Mouse (Mus musculus): ENCODE results near the gene Slco2b1. TPM values are rescaled to one million over a fixed set of nuclear protein-coding genes. Genes with fewer than 3 reads are reported as not detected.

The Slco2b1 gene
- polyA plus RNA-seq, 1 experiment from 2014 or later: 2.2 TPM

DNA sequence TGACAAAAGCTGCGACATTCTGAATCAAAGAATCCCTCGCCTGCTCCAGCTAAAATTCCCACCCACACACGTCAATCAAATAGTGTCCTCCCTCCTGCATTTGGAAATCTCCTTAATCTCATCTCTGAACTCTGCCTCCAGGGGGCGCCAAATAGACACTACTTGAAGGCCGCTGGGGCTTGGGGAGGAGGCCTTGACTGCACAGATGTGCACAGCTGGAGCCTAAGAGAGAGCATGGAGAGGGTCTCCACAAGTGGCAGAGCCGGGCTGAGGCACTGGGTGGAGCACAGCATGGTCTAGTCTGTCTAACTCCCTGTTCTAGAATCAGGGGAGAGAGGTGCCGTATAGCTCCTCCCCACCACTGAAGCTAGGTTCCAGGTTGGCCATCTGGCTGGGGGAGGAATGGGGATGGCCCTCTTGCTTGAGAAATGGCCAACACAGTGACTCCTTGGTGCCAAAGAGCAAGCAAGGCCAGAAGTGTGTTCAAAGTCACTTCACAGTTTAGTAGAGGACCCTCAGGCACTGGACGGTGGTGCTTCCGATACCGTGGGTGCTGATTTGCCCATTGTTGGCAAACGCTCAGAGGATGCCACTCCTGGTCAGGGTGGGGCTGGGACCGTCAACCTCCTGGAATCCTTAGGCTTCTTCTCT, 51.6 kb downstream of the Slco2b1 start:
- TF ChIP-seq CTCF (IDR thresholded peaks at IDR 0.05; ENCODE audit: low read depth): peak; percentile 93
- 48% methylated on average over 12 of the region's 12 CpGs for WGBS
- no peak overlapping the region for H3K4me3 ChIP-seq (ENCODE audit: low read depth, low read length)
- H3K9me3 ChIP-seq (ENCODE audit: control insufficient read depth): no peaks in the 10 kb centered on the region
- no peak overlapping the region for H3K27ac ChIP-seq (ENCODE audit: low read depth, low read length)
- no peak overlapping the region for H3K4me2 ChIP-seq (replicated peaks; ENCODE audit: low read depth)
- no peaks in the 10 kb centered on the region for H3K36me3 ChIP-seq (ENCODE audit: control insufficient read depth, insufficient read depth)
- no peak overlapping the region for H3K9ac ChIP-seq (ENCODE audit: low read depth, low read length)
- no peaks in the 10 kb centered on the region for H3K27me3 ChIP-seq (replicated peaks; ENCODE audit: control insufficient read depth, insufficient read depth, low read length)
- H3K4me1 ChIP-seq (replicated peaks; ENCODE audit: control insufficient read depth, insufficient read depth, low read length): 0 out of 2 replicates have a peak, but pooled peaks cover 2% of the 10 kb centered on the region
- ATAC-seq: 0 out of 2 replicates have a peak, but pooled peaks have one; percentile 36

- H3K27me3 ChIP-seq (replicated peaks; ENCODE audit: control insufficient read depth, insufficient read depth, low read length): no peaks in the 10 kb centered on the region
- no peak overlapping the region for H3K4me2 ChIP-seq (replicated peaks; ENCODE audit: low read depth)
- no peaks in the 10 kb centered on the region for H3K4me1 ChIP-seq (replicated peaks; ENCODE audit: control insufficient read depth, insufficient read depth, low read length)
- H3K9me3 ChIP-seq (ENCODE audit: control insufficient read depth): no peaks in the 10 kb centered on the region
- H3K36me3 ChIP-seq (ENCODE audit: control insufficient read depth, insufficient read depth): no peaks in the 10 kb centered on the region
- TF ChIP-seq CTCF (IDR thresholded peaks at IDR 0.05; ENCODE audit: low read depth): no peak
- no peak overlapping the region for H3K27ac ChIP-seq (ENCODE audit: low read depth, low read length)
- H3K9ac ChIP-seq (ENCODE audit: low read depth, low read length): no peak overlapping the region
- 75% methylated on average over 11 of the region's 11 CpGs for WGBS
- H3K4me3 ChIP-seq (ENCODE audit: low read depth, low read length): no peak overlapping the region
- no peak for ATAC-seq
These were observed 56.9 kb downstream of the Slco2b1 start for GRCm38 (mm10) chr7:99654244-99654643.

DNA sequence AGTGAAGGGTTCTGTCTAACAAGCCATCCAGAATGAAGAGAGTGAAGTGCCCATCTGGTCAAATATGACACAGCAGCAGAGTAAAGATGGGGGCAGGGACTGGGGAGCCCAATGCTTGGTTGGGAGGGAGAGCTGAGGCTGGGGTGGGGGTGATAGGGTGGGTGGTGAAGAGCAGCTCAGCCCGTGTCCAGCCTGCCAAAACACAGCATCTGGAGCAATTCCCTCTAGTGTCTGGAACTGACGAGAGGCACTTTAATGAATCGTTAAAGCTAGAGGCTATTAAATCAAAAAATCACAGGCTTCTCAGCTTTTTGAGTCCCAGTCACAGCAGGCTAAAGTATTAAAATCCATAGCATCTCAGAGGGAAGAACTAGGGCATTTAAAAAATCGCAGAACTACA, 61.6 kb downstream of the Slco2b1 start:
- H3K27ac ChIP-seq (ENCODE audit: low read depth, low read length): no peak overlapping the region
- H3K4me3 ChIP-seq (ENCODE audit: low read depth, low read length): no peak overlapping the region
- no peaks in the 10 kb centered on the region for H3K9me3 ChIP-seq (ENCODE audit: control insufficient read depth)
- H3K27me3 ChIP-seq (replicated peaks; ENCODE audit: control insufficient read depth, insufficient read depth, low read length): 0 out of 2 replicates have a peak, but pooled peaks cover 4% of the 10 kb centered on the region
- no peak for TF ChIP-seq CTCF (IDR thresholded peaks at IDR 0.05; ENCODE audit: low read depth)
- ATAC-seq: no peak
- WGBS: 77% methylated on average over 4 of the region's 4 CpGs
- H3K4me2 ChIP-seq (replicated peaks; ENCODE audit: low read depth): no peak overlapping the region
- no peaks in the 10 kb centered on the region for H3K36me3 ChIP-seq (ENCODE audit: control insufficient read depth, insufficient read depth)
- H3K9ac ChIP-seq (ENCODE audit: low read depth, low read length): no peak overlapping the region
- no peaks in the 10 kb centered on the region for H3K4me1 ChIP-seq (replicated peaks; ENCODE audit: control insufficient read depth, insufficient read depth, low read length)

GRCm38 (mm10) chr7:99648623-99649022, 62.5 kb downstream of the Slco2b1 start:
- under 1% methylated on average over 6 of the region's 6 CpGs for WGBS

DNA sequence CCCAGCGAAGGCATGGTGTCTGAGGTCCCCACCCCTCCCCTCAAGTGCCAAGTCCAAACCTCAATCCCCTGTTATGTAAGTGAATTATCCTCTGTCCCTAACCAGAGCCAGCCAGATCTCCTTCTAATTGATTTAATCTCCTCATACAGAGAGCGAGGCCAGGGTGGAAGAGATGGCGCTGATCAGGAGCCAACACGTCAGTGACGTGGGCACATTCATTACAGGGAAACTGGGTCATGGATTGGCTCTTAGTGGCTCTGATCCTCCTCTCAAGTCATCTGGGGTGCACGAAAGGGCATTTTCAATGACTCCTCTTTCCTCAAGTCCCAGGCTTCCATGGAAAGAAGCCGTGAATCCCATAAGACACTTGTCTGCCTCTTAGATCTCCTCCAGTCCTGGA, 66.4 kb downstream of the Slco2b1 start:
- no peak overlapping the region for H3K4me3 ChIP-seq (ENCODE audit: low read depth, low read length)
- H3K36me3 ChIP-seq (ENCODE audit: control insufficient read depth, insufficient read depth): no peaks in the 10 kb centered on the region
- no peaks in the 10 kb centered on the region for H3K9me3 ChIP-seq (ENCODE audit: control insufficient read depth)
- no peak overlapping the region for H3K4me2 ChIP-seq (replicated peaks; ENCODE audit: low read depth)
- H3K4me1 ChIP-seq (replicated peaks; ENCODE audit: control insufficient read depth, insufficient read depth, low read length): no peaks in the 10 kb centered on the region
- TF ChIP-seq CTCF (IDR thresholded peaks at IDR 0.05; ENCODE audit: low read depth): no peak
- H3K27ac ChIP-seq (ENCODE audit: low read depth, low read length): no peak overlapping the region
- 0 out of 2 replicates have a peak, but pooled peaks cover 16% of the 10 kb centered on the region for H3K27me3 ChIP-seq (replicated peaks; ENCODE audit: control insufficient read depth, insufficient read depth, low read length)
- ATAC-seq: no peak
- WGBS: 77% methylated on average over 7 of the region's 7 CpGs
- H3K9ac ChIP-seq (ENCODE audit: low read depth, low read length): no peak overlapping the region

More at GRCm38 (mm10) chr7:99648623-99649022, 62.5 kb downstream of the Slco2b1 start:
- peak; percentile 35 for TF ChIP-seq CTCF (IDR thresholded peaks at IDR 0.05; ENCODE audit: low read depth)
- Histone ChIP-seq H3K27ac (ENCODE audit: low read depth, low read length) (no peak overlapping the region), H3K9ac (ENCODE audit: low read depth, low read length) (no peak overlapping the region), H3K4me3 (ENCODE audit: low read depth, low read length) (no peak overlapping the region), H3K4me1 (replicated peaks; ENCODE audit: control insufficient read depth, insufficient read depth, low read length) (no peaks in the 10 kb centered on the region), H3K9me3 (ENCODE audit: control insufficient read depth) (no peaks in the 10 kb centered on the region), H3K36me3 (ENCODE audit: control insufficient read depth, insufficient read depth) (no peaks in the 10 kb centered on the region), H3K4me2 (replicated peaks; ENCODE audit: low read depth) (no peak overlapping the region), H3K27me3 (replicated peaks; ENCODE audit: control insufficient read depth, insufficient read depth, low read length) (0 out of 2 replicates have a peak, but pooled peaks cover 5% of the 10 kb centered on the region)
- no peak for ATAC-seq

GRCm38 (mm10) chr7:99642078-99642477, 69.1 kb downstream of the Slco2b1 start:
- no peak for TF ChIP-seq CTCF (IDR thresholded peaks at IDR 0.05; ENCODE audit: low read depth)
- WGBS: 22% methylated on average over 3 of the region's 3 CpGs

More at GRCm38 (mm10) chr7:99642078-99642477, 69.1 kb downstream of the Slco2b1 start:
- H3K4me2 ChIP-seq (replicated peaks; ENCODE audit: low read depth): no peak overlapping the region
- no peaks in the 10 kb centered on the region for H3K9me3 ChIP-seq (ENCODE audit: control insufficient read depth)
- H3K27ac ChIP-seq (ENCODE audit: low read depth, low read length): no peak overlapping the region
- H3K9ac ChIP-seq (ENCODE audit: low read depth, low read length): no peak overlapping the region
- no peaks in the 10 kb centered on the region for H3K4me1 ChIP-seq (replicated peaks; ENCODE audit: control insufficient read depth, insufficient read depth, low read length)
- ATAC-seq: no peak
- no peaks in the 10 kb centered on the region for H3K36me3 ChIP-seq (ENCODE audit: control insufficient read depth, insufficient read depth)
- 0 out of 2 replicates have a peak, but pooled peaks cover 16% of the 10 kb centered on the region for H3K27me3 ChIP-seq (replicated peaks; ENCODE audit: control insufficient read depth, insufficient read depth, low read length)
- H3K4me3 ChIP-seq (ENCODE audit: low read depth, low read length): no peak overlapping the region

Measured in intestine, postnatal 0 days (tissue).